Mouse (Mus musculus) layer of hippocampus, adult 9-11 months (tissue): ENCODE measurements at regions not wholly inside any gene's neighbourhood (a gene's known extent, or its start where the extent isn't known, plus 50 kb on each side); places are given as distances from the start of the nearest gene placed in this dataset.

Source experiments
- DNase-seq: peaks from one replicate; pipeline ENCODE4 v3.0.0; 2022

- no peak for DNase-seq
These were observed 95.5 kb downstream of the 1700017N19Rik start for GRCm38 (mm10) chr10:100685748-100686147.

- no peak for DNase-seq
These were observed 105.7 kb downstream of the 1700017N19Rik start for GRCm38 (mm10) chr10:100695944-100696343.

- no peak for DNase-seq
These were observed 108.9 kb downstream of the 1700017N19Rik start for GRCm38 (mm10) chr10:100699206-100699605.

- peak; percentile 6 for DNase-seq
These were observed 110.3 kb downstream of the 1700017N19Rik start for GRCm38 (mm10) chr10:100700281-100701205.

- no peak for DNase-seq
These were observed 111.7 kb downstream of the 1700017N19Rik start for GRCm38 (mm10) chr10:100701938-100702337.

GRCm38 (mm10) chr10:100716084-100716667 lies 125.9 kb downstream of the 1700017N19Rik start:
- no peak for DNase-seq

GRCm38 (mm10) chr10:100718574-100718973 lies 128.3 kb downstream of the 1700017N19Rik start:
- no peak for DNase-seq

- DNase-seq: no peak
These were observed 151.0 kb downstream of the 1700017N19Rik start for GRCm38 (mm10) chr10:100741269-100741668.

GRCm38 (mm10) chr10:100742065-100742464 lies 151.8 kb downstream of the 1700017N19Rik start:
- DNase-seq: peak; percentile 30

GRCm38 (mm10) chr10:100746151-100746550 lies 155.9 kb downstream of the 1700017N19Rik start:
- DNase-seq: no peak

- DNase-seq: no peak
These were observed 164.7 kb downstream of the 1700017N19Rik start for GRCm38 (mm10) chr10:100754957-100755356.

- no peak for DNase-seq
These were observed 184.0 kb downstream of the 1700017N19Rik start for GRCm38 (mm10) chr10:100774252-100774651.

- peak; percentile 2 for DNase-seq
These were observed 201.9 kb downstream of the 1700017N19Rik start for GRCm38 (mm10) chr10:100792166-100792565.

- DNase-seq: no peak
These were observed 202.3 kb downstream of the 1700017N19Rik start for GRCm38 (mm10) chr10:100792569-100792968.

- DNase-seq: peak; percentile 4
These were observed 205.1 kb downstream of the 1700017N19Rik start for GRCm38 (mm10) chr10:100795215-100795972.

GRCm38 (mm10) chr10:100811639-100812038 lies 221.4 kb downstream of the 1700017N19Rik start:
- DNase-seq: no peak

GRCm38 (mm10) chr10:100834794-100835193 lies 244.5 kb downstream of the 1700017N19Rik start:
- DNase-seq: no peak

- DNase-seq: no peak
These were observed 262.9 kb downstream of the 1700017N19Rik start for GRCm38 (mm10) chr10:100853213-100853612.

GRCm38 (mm10) chr10:100856509-100856908 lies 266.2 kb downstream of the 1700017N19Rik start:
- DNase-seq: no peak

- peak; percentile 25 for DNase-seq
These were observed 275.4 kb downstream of the 1700017N19Rik start for GRCm38 (mm10) chr10:100865501-100866181.

- DNase-seq: no peak
These were observed 278.2 kb downstream of the 1700017N19Rik start for GRCm38 (mm10) chr10:100868360-100868916.

GRCm38 (mm10) chr10:100882584-100882983 lies 292.3 kb downstream of the 1700017N19Rik start:
- no peak for DNase-seq
